Comparison of ENCODE assay signal across 8 mouse cellular contexts in genomic region chr10:80561116-80561944, GRCm38 (mm10). TPM values are rescaled to one million over a fixed set of nuclear protein-coding genes. Genes with fewer than 3 reads are reported as not detected.
DNase-seq lines count a peak whose midpoint lies in the region; ATAC-seq lines count a peak whose summit lies in the region.

TSS of gene Rexo1 (minus strand) at chr10:80561560.

- peak within 1 kb of the TSS; percentile 98 for H3K4me3 ChIP-seq in forebrain, embryonic 14.5 days (ENCODE audit: low read depth, low read length)
- peak within 1 kb of the TSS; percentile 98 for H3K4me3 ChIP-seq in neural tube, embryonic 15.5 days (replicated peaks)

- H3K9ac ChIP-seq in forebrain, embryonic 14.5 days (ENCODE audit: low read length) = peak within 1 kb of the TSS; percentile 95
- peak within 1 kb of the TSS; percentile 90 for H3K9ac ChIP-seq in neural tube, embryonic 15.5 days (replicated peaks)

- H3K4me1 ChIP-seq in forebrain, embryonic 14.5 days (ENCODE audit: control insufficient read depth, insufficient read depth, low read length) = peaks cover 14% of the 10 kb centered on the region
- H3K4me1 ChIP-seq in neural tube, embryonic 15.5 days = peaks cover 51% of the 10 kb centered on the region

- intact Hi-C loops in heart, postnatal 14 days (cut with DNase I) = loop anchor here (2.0 kb wide), 1 partner anchor 115 kb away; no protein-coding TSS in a partner anchor

- peak; percentile 88 for ATAC-seq in forebrain, embryonic 14.5 days
- ATAC-seq in neural tube, embryonic 15.5 days (ENCODE audit: low FRiP score) = peak; percentile 83

- WGBS in forebrain, embryonic 14.5 days = under 1% methylated on average over 71 of the region's 72 CpGs
- WGBS in neural tube, embryonic 15.5 days = 0% methylated on average over 69 of the region's 72 CpGs

- H3K9me3 ChIP-seq in forebrain, embryonic 14.5 days (replicated peaks; ENCODE audit: control insufficient read depth, low read length) = no peaks in the 10 kb centered on the region
- no peaks in the 10 kb centered on the region for H3K9me3 ChIP-seq in neural tube, embryonic 15.5 days (replicated peaks)

- no peaks in the 10 kb centered on the region for H3K27me3 ChIP-seq in forebrain, embryonic 14.5 days (replicated peaks; ENCODE audit: control insufficient read depth, insufficient read depth, low read length)
- no peaks in the 10 kb centered on the region for H3K27me3 ChIP-seq in neural tube, embryonic 15.5 days (replicated peaks)

- peak within 1 kb of the TSS; percentile 92 for H3K27ac ChIP-seq in forebrain, embryonic 14.5 days (ENCODE audit: low read depth, low read length)
- peak within 1 kb of the TSS; percentile 94 for H3K27ac ChIP-seq in neural tube, embryonic 15.5 days (replicated peaks)

- DNase-seq in ES-CJ7 (ENCODE audit: low read depth, low spot score) = peak; percentile 94
- peak; percentile 90 for DNase-seq in cerebellum, adult 11 months
- DNase-seq in forebrain, embryonic 14.5 days (ENCODE audit: low spot score) = peak; percentile 97
- peak; percentile 93 for DNase-seq in heart, postnatal 14 days
- DNase-seq in layer of hippocampus, adult 11-12 months (ENCODE audit: low spot score) = peak; percentile 96
- peak; percentile 92 to 94 for DNase-seq in lung, adult 18-20 months
- DNase-seq in testis, postnatal 14 days (ENCODE audit: low spot score) = peak; percentile 91

- H3K36me3 ChIP-seq in forebrain, embryonic 14.5 days (ENCODE audit: control insufficient read depth, insufficient read depth, low read length) = no peaks in the 10 kb centered on the region; the same call in 1 of the 2 replicates
- H3K36me3 ChIP-seq in neural tube, embryonic 15.5 days = no peaks in the 10 kb centered on the region

- peak within 1 kb of the TSS; percentile 94 for H3K4me2 ChIP-seq in forebrain, embryonic 14.5 days (ENCODE audit: low read length)
- H3K4me2 ChIP-seq in neural tube, embryonic 15.5 days = peak within 1 kb of the TSS; percentile 82

RNA-seq across cellular contexts. Expression of gene Rexo1, which starts in this region (rescaled TPM):
- polyA plus RNA-seq in forebrain, embryonic 14.5 days (2014; fragmentation: Nextera tagmentation; extraction: Ambion mirVana) = 22.3 and 28.8 TPM in 2 replicates
- total RNA-seq in heart, postnatal 14 days (2021) = 10 to 100 TPM; 14.2 to 18.1 TPM
- 29.5 TPM in 2 replicates for polyA plus RNA-seq in neural tube, embryonic 15.5 days (2015; fragmentation: Nextera tagmentation; extraction: Ambion mirVana)

Comparison
In these comparisons a context has a peak if more than half of its experiments do, and no peak if none do; other contexts are left out.
1. Peak in every context shown above with its lines: DNase-seq, ATAC-seq, H3K4me3 ChIP-seq and H3K27ac ChIP-seq.